Mouse (Mus musculus): ENCODE measurements around the gene Ptgis. TPM values are rescaled to one million over a fixed set of nuclear protein-coding genes. Genes with fewer than 3 reads are reported as not detected.
A peak's percentile ranks its signal among the peaks of the same experiment; 100 is the strongest.

Ptgis gene
- polyA plus RNA-seq, 1 experiment from 2014 or later = 23.9 TPM

DNA sequence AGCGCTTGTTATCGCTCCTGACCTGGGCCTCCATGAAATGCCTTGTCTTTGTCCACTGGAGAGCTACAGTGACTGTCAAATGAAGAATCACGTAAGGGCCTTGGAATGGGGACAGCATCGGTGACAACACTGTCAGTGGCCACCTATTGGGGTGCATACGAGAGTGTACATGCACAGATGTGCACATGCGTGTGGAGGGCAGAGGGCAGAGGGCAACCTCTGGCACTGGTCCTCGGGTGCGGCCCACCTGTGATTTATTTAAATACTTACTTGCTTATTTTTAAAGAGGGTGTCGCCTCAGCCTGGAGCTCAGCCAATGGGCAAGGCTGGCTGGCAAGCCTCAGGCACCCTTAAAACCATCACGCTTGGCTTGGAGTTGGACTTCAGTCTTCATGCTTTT, 22.0 kb upstream of the Ptgis start:
- Histone ChIP-seq H3K4me1 (replicated peaks) (no peaks in the 10 kb centered on the region; the same call in 1 of the 2 replicates), H3K27ac (no peak overlapping the region), H3K36me3 (no peaks in the 10 kb centered on the region), H3K27me3 (no peaks in the 10 kb centered on the region), H3K9me3 (no peaks in the 10 kb centered on the region), H3K9ac (replicated peaks) (no peak overlapping the region), H3K4me3 (replicated peaks) (no peak overlapping the region), H3K4me2 (no peak overlapping the region)
- no peak for ATAC-seq (ENCODE audit: insufficient number of reproducible peaks, insufficient read depth, low FRiP score, low TSS enrichment, low read depth)
- WGBS = 90% methylated on average over 10 of the region's 10 CpGs

DNA sequence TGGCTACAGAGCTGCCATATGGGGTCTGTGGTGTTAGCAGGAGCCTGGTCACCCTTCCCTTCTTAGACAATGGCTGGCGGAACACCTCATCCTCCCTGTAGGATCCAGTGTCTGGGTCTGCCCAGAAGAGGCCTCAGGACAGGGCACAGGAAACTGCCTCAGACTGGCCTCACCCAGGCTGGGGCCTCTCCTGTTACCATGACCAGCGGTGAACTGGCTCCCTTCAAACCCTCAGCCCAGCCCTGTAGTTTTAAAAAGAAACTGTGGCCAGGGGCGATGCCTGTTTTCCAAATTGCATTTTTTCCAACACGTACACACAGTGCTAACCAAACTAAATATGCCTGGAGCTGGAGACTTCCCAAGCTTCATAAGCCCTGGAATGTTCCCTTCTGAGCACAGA, 20.7 kb upstream of the Ptgis start:
- WGBS = 71% methylated on average over 4 of the region's 4 CpGs
- no peak for ATAC-seq (ENCODE audit: insufficient number of reproducible peaks, insufficient read depth, low FRiP score, low TSS enrichment, low read depth)
- H3K36me3 ChIP-seq = no peaks in the 10 kb centered on the region
- H3K4me2 ChIP-seq = no peak overlapping the region
- no peak overlapping the region for H3K4me3 ChIP-seq (replicated peaks)
- no peaks in the 10 kb centered on the region for H3K27me3 ChIP-seq
- no peaks in the 10 kb centered on the region for H3K9me3 ChIP-seq
- H3K27ac ChIP-seq = peak overlapping the region; percentile 69
- 0 out of 2 replicates have a peak overlapping the region, but pooled peaks have one; percentile 8 for H3K9ac ChIP-seq (replicated peaks)
- H3K4me1 ChIP-seq (replicated peaks) = no peaks in the 10 kb centered on the region; the same call in 1 of the 2 replicates

DNA sequence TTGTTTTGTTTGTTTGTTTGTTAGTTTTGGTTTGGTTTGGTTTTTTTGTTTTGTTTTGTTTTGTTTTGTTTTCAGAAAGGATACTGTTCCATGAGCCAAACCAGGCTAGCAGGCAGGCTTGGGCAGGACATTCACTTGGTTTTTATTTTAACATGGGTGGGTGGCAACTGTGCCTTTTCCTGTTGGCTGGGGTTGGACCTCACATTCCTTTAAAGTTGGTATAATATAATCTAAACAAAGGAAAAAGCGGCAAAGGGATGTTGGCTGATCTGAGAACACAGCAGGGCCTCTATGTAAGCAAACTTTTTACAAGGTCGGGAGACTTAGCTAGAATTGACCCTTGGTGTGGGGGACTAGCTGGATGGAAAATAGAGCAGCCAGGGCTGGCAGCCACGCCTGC, 17.4 kb upstream of the Ptgis start:
- Histone ChIP-seq H3K36me3 (no peaks in the 10 kb centered on the region), H3K9me3 (no peaks in the 10 kb centered on the region), H3K27ac (no peak overlapping the region), H3K27me3 (no peaks in the 10 kb centered on the region), H3K9ac (replicated peaks) (no peak overlapping the region), H3K4me2 (no peak overlapping the region), H3K4me3 (replicated peaks) (no peak overlapping the region), H3K4me1 (replicated peaks) (peaks cover 4% of the 10 kb centered on the region)
- WGBS = 41% methylated on average over 3 of the region's 3 CpGs
- no peak for ATAC-seq (ENCODE audit: insufficient number of reproducible peaks, insufficient read depth, low FRiP score, low TSS enrichment, low read depth)

DNA sequence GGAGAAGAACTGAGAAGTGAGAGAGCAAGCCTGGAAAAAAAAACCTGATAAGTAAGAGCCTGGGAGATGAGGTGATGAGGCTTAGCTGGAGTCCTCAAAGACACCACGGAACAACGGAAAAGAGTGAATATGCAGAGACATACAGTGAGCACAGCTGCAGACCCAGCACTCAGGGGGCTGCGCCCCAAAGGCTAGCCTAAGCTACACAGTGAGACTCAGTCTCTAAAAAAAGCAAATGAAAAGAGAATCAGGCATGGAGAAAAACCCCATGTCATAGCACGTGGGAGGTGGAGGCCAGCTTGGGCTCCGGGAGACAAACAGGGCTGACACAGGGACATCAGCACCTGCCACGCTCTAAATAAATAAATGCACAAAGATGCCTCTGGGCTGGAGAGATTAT, 14.4 kb upstream of the Ptgis start:
- H3K9ac ChIP-seq (replicated peaks) = no peak overlapping the region
- H3K27me3 ChIP-seq = no peaks in the 10 kb centered on the region
- H3K4me3 ChIP-seq (replicated peaks) = no peak overlapping the region
- peaks cover 34% of the 10 kb centered on the region for H3K4me1 ChIP-seq (replicated peaks)
- no peak overlapping the region for H3K4me2 ChIP-seq
- no peak for ATAC-seq (ENCODE audit: insufficient number of reproducible peaks, insufficient read depth, low FRiP score, low TSS enrichment, low read depth)
- H3K36me3 ChIP-seq = no peaks in the 10 kb centered on the region
- no peak overlapping the region for H3K27ac ChIP-seq
- WGBS = 80% methylated on average over 6 of the region's 6 CpGs
- H3K9me3 ChIP-seq = no peaks in the 10 kb centered on the region

DNA sequence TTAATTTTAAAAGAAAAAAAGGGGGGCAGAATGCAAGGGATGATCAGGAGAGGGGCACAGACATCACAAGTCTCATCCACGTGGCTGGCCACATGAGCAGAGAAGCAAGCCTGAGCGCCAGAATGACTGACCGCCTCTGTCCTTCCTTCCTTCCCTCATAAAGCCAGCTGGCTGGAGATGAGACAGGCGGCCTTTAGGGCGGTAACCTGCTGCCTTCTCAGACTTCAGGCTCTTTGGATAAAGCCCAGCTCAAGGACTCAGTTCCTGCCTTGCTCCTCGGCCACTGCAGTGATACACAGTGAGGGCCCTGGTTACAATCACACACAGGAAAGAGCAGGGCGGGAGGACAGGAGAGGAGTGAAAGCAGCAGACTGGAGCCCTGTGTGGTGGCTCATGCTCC, 13.8 kb upstream of the Ptgis start:
- 65% methylated on average over 7 of the region's 7 CpGs for whole genome bisulfite sequencing
- Histone ChIP-seq H3K9me3 (no peaks in the 10 kb centered on the region), H3K9ac (replicated peaks) (no peak overlapping the region), H3K4me3 (replicated peaks) (no peak overlapping the region), H3K27me3 (no peaks in the 10 kb centered on the region), H3K27ac (0 out of 2 replicates have a peak overlapping the region, but pooled peaks have one; percentile 4), H3K4me2 (no peak overlapping the region), H3K36me3 (no peaks in the 10 kb centered on the region), H3K4me1 (replicated peaks) (peaks cover 37% of the 10 kb centered on the region)
- no peak for ATAC-seq (ENCODE audit: insufficient number of reproducible peaks, insufficient read depth, low FRiP score, low TSS enrichment, low read depth)

DNA sequence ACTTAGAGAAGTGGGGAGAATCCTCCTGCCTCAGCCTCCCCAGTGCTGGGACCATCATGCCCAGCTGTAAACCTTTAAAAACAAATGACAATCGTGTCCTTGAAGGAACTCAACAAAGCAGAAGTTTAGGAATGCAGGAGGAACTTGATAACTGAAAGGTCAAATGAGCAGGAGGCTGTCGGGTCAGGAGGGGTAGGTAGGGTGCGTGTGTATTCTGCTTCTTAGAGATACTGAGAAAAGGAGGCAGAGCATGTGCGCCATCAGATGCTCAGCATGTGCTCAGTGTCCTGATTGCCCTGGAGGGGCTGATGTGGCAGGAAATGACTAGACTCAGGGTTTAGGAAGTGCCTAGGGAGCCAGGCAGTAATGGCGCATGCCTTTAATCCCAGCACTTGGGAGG, 13.1 kb upstream of the Ptgis start:
- no peaks in the 10 kb centered on the region for H3K27me3 ChIP-seq
- H3K4me3 ChIP-seq (replicated peaks) = no peak overlapping the region
- no peaks in the 10 kb centered on the region for H3K36me3 ChIP-seq
- no peak overlapping the region for H3K27ac ChIP-seq
- no peak for ATAC-seq (ENCODE audit: insufficient number of reproducible peaks, insufficient read depth, low FRiP score, low TSS enrichment, low read depth)
- no peaks in the 10 kb centered on the region for H3K9me3 ChIP-seq
- whole genome bisulfite sequencing = 88% methylated on average over 5 of the region's 5 CpGs
- H3K4me2 ChIP-seq = no peak overlapping the region
- no peak overlapping the region for H3K9ac ChIP-seq (replicated peaks)
- H3K4me1 ChIP-seq (replicated peaks) = peaks cover 37% of the 10 kb centered on the region

DNA sequence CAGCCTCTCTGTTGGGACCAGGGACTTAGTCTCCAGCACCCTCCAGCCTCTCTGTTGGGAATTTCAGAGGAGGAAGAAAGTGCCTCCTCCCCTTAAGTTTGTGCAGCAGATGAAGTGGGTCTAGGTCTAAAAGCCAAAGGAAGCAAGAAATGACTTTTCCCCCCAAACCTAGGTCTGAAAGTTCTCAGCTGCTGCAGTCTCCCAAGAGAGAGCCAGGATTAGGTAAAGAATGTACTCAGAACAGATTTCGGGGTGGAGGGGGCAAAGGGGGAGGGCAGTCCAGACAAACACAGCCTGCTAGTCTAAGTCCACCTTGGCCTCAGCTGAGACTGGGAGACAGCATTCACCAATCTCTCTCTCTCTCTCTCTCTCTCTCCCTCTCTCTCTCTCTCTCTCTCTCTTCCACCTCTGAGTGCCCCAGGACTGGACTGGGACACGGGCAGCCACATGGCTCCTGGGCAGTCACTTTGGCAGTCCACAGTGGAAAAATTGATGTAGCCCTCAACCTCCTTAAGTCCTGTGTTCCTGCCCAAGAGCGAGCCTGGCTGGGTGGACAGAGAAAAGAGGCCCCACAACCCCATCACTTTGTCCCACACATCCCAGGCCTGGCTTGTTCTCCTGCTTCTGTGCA, 11.8 kb upstream of the Ptgis start:
- no peaks in the 10 kb centered on the region for H3K27me3 ChIP-seq
- no peak overlapping the region for H3K4me2 ChIP-seq
- ATAC-seq (ENCODE audit: insufficient number of reproducible peaks, insufficient read depth, low FRiP score, low TSS enrichment, low read depth) = no peak
- no peaks in the 10 kb centered on the region for H3K36me3 ChIP-seq
- H3K9me3 ChIP-seq = no peaks in the 10 kb centered on the region
- H3K27ac ChIP-seq = peak overlapping the region; percentile 64
- H3K4me3 ChIP-seq (replicated peaks) = no peak overlapping the region
- H3K4me1 ChIP-seq (replicated peaks) = peaks cover 37% of the 10 kb centered on the region
- 43% methylated on average over 3 of the region's 3 CpGs for WGBS
- no peak overlapping the region for H3K9ac ChIP-seq (replicated peaks)

DNA sequence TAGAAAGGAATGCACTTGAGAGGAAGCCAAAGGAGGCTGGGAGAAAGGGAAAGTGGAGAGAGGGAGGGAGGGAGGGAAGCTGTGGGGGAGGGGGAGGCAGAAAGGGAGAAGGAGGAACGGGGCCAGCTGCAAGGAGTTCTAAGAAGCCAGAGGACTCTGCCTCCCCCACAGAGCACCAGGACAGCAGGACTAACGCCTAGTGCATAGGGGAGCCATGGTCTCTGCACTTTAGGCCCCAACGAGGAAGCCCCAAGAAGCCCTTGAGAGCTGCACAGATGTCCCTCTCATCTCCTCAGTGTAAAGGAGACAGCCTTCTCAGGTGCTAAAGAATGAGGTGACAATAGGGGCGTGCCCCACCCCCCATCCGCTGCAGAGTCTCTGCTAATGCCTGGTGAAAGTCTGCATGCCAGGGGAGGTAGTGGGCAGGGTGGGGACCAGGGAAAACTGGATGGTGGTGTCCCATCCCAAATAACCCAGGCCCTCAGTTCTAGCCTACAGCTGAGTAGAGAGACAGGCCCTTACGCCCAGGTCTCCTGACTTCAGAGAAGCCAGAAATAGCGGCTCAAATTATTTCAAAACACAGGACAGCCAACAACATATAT, 10.4 kb upstream of the Ptgis start:
- H3K9ac ChIP-seq (replicated peaks) = 0 out of 2 replicates have a peak overlapping the region, but pooled peaks have one; percentile 23
- peak overlapping the region; percentile 73 for H3K27ac ChIP-seq
- H3K4me3 ChIP-seq (replicated peaks) = no peak overlapping the region

DNA sequence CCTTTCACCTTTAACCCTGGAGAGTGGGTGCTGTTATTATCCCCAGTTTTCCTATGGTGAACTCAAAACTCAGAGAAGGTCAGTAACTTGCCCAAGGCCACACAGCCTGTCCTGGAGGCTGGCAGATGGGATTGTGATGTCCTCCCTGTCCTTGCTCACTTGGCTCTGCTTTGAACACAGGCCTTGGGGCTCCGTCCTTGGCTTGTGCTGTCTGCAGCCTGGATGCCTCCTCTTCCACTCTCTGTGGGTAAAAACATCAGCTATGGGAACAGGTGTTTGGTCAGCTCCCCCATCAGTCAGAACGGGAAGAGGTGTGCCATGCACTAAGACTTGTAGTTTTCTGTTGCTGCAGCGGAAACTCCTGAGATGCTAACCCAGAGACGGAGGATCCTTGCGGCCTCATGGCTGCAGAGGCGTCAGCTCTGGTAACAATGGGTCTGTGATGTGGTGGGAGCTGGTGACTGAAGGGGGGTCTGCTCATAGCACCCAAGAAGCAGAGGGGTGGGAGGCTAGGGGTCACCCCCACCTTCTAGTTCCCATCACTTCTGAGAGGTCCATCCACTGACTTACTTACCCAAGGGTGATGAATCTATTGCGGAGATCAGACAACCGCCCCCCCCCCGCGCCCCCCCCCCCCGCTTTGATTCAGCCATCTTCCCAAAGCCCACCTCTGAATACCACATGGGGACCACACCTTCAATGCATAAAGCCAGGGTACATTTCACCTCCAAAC, 9.8 kb upstream of the Ptgis start:
- H3K27ac ChIP-seq = peak overlapping the region; percentile 37; the same call in 1 of the 2 replicates
- 0 out of 2 replicates have a peak overlapping the region, but pooled peaks have one; percentile 23 for H3K9ac ChIP-seq (replicated peaks)
- H3K4me1 ChIP-seq (replicated peaks) = peaks cover 37% of the 10 kb centered on the region

More for the DNA sequence above, 10.4 kb upstream of the Ptgis start:
- Histone ChIP-seq H3K36me3 (no peaks in the 10 kb centered on the region), H3K4me2 (peak overlapping the region; percentile 30), H3K27me3 (no peaks in the 10 kb centered on the region), H3K9me3 (no peaks in the 10 kb centered on the region), H3K4me1 (replicated peaks) (peaks cover 37% of the 10 kb centered on the region)
- ATAC-seq (ENCODE audit: insufficient number of reproducible peaks, insufficient read depth, low FRiP score, low TSS enrichment, low read depth) = no peak
- 23% methylated on average over 7 of the region's 7 CpGs for WGBS

DNA sequence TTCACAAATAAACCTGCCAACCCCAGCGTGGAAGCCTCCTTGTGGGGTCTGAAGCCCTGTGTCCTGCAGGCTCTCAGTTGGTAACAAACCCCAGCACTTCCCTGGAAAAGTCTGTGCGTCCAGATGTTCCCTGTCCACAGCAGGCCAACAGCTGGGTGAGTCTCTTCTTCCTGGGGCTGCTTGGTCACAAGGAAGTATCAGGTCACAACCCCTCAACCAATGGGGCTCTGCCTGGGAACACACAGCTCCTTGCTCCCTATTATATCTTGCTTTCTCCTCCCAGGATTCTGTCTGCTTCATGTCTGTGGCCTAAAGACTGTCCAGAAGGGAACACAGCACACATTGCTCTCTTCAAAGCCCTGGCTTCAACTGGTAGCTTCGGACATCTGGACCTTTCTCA, 9.2 kb upstream of the Ptgis start:
- WGBS = 36% methylated on average over 3 of the region's 3 CpGs
- Histone ChIP-seq H3K4me3 (replicated peaks) (no peak overlapping the region), H3K27ac (peak overlapping the region; percentile 37; the same call in 1 of the 2 replicates), H3K27me3 (no peaks in the 10 kb centered on the region), H3K4me2 (no peak overlapping the region), H3K4me1 (replicated peaks) (peaks cover 37% of the 10 kb centered on the region), H3K9me3 (peaks cover 6% of the 10 kb centered on the region; the same call in 1 of the 2 replicates), H3K9ac (replicated peaks) (no peak overlapping the region), H3K36me3 (no peaks in the 10 kb centered on the region)
- ATAC-seq (ENCODE audit: insufficient number of reproducible peaks, insufficient read depth, low FRiP score, low TSS enrichment, low read depth) = no peak

More for the DNA sequence above, 9.8 kb upstream of the Ptgis start:
- Histone ChIP-seq H3K27me3 (no peaks in the 10 kb centered on the region), H3K9me3 (peaks cover under 1% of the 10 kb centered on the region; the same call in 1 of the 2 replicates), H3K4me3 (replicated peaks) (no peak overlapping the region), H3K4me2 (peak overlapping the region; percentile 30), H3K36me3 (no peaks in the 10 kb centered on the region)
- 33% methylated on average over 11 of the region's 11 CpGs for WGBS
- no peak for ATAC-seq (ENCODE audit: insufficient number of reproducible peaks, insufficient read depth, low FRiP score, low TSS enrichment, low read depth)

DNA sequence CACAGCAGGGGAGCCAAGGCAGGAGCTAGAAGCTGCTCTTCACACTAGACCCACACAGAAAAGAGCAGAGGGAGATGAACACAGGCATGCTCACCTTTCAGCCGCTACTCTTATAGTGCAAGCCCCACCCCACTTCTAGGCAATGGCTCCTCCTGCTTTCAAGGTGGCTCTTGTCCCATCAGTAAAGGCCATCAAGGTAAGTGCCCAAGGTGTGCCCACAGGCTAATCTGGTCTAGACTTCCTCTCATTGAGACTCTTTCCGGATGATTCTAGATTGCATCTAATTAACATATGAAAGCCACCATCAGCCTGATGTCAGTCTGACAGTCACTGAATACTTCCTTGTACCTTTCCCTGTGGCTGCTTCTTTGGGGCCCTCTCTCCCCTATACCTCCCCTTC, 7.4 kb upstream of the Ptgis start:
- no peak for ATAC-seq (ENCODE audit: insufficient number of reproducible peaks, insufficient read depth, low FRiP score, low TSS enrichment, low read depth)
- Histone ChIP-seq H3K36me3 (no peaks in the 10 kb centered on the region), H3K4me1 (replicated peaks) (peaks cover 33% of the 10 kb centered on the region), H3K27ac (no peak overlapping the region), H3K9me3 (peaks cover 6% of the 10 kb centered on the region; the same call in 1 of the 2 replicates), H3K4me3 (replicated peaks) (no peak overlapping the region), H3K9ac (replicated peaks) (no peak overlapping the region), H3K4me2 (no peak overlapping the region), H3K27me3 (no peaks in the 10 kb centered on the region)
- WGBS = 54% methylated on average over 2 of the region's 2 CpGs
